Mouse (Mus musculus): ENCODE measurements around the gene Plekhb1. TPM values are rescaled to one million over a fixed set of nuclear protein-coding genes. Genes with fewer than 3 reads are reported as not detected.

Gene Plekhb1
- 0.15 and 0.37 TPM in 2 replicates for total RNA-seq (2017)

DNA sequence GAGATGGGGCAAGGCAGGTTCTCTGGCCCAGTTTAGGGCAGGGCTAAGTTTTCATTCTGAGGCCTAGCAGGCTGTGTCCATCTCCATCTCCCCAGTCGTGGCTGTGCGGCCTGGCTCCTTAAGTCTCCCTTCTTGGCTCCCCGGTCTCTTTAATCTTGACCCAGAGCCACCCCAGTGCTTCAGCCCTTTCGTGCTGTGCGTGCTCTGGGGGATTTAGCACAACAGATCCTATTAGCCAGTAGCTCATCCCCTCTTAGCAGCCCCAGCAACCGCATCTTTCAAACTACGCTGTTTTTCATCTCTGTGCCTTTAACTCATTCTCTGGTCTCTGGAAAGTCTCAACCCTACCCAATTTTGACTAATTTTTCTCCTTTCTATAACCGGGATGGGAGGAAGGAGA is at the start of gene Plekhb1:
Plekhb1 (minus strand) TSS at position 184 of the 400 bp plus-strand sequence.
- no peak for ATAC-seq (replicated peaks; ENCODE audit: low read depth, poor library complexity, severe bottlenecking)

DNA sequence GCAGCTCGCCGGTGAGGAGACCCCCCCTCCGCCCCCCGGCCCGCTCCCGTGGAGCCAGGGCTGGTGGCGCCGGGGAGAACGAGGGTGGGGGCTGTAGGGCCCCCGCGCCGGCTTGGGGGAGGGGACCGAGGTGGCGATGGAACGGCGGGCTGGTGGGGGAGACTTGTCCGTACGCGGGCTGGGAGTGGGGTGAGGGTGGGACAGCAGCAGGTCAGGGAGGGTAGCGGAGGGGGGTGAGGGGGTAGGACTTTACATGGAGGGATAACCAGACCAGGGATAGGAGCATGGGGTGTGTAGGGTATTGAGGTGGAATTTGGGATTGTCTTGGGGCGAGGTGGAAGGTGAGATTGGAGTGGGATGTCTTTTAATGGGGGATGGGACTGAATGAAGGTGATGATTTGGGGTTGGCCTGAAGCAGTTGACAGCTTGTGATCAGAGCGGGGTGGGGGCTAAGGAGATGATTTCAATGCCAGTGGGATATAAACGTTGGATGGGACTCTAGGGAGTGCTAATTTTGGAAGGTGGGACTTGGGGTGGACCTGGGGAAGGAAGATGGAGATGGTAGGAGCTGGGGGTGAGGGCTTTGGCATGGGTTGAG is 44.8 kb upstream of the Plekhb1 start:
- no peak for ATAC-seq (replicated peaks; ENCODE audit: low read depth, poor library complexity, severe bottlenecking)

DNA sequence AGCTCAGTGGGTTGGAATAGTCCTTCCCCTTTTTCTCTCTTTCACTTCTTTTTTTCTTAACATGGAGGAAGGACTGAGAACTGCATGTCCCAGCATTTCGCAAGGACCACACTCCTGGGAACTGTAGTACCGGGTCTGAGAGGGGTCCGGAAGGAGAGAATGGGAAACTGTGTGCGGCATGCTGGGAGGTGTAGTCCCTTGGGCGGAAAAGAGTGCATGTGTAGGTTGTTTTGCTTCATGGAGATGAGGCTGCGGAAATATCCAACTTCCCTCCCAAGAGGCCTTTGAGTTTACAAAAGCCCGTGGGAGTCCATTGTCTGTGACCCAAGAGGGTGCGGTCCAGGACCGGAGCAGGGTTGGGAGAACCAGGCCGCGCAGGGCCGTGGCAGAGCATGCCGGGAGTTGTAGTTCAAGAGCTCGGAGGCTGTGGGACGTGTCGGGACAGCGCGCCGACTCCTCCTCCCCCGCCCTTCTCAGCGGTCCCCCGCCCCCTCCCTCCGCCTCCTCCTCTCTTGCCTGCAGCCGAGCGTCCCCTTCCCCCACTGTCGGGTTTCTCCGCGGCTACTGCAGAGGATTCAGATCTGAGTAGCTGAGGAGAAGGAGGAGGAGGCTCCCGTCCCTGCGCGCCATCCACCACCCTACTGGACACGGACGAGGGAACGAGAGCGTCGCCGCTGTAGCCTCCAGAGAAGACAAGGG is 44.1 kb upstream of the Plekhb1 start, which contains the start of gene Fam168a:
Fam168a (plus strand) TSS at position 493 of the 699 bp plus-strand sequence.
- peak; percentile 95 for ATAC-seq (replicated peaks; ENCODE audit: low read depth, poor library complexity, severe bottlenecking)

DNA sequence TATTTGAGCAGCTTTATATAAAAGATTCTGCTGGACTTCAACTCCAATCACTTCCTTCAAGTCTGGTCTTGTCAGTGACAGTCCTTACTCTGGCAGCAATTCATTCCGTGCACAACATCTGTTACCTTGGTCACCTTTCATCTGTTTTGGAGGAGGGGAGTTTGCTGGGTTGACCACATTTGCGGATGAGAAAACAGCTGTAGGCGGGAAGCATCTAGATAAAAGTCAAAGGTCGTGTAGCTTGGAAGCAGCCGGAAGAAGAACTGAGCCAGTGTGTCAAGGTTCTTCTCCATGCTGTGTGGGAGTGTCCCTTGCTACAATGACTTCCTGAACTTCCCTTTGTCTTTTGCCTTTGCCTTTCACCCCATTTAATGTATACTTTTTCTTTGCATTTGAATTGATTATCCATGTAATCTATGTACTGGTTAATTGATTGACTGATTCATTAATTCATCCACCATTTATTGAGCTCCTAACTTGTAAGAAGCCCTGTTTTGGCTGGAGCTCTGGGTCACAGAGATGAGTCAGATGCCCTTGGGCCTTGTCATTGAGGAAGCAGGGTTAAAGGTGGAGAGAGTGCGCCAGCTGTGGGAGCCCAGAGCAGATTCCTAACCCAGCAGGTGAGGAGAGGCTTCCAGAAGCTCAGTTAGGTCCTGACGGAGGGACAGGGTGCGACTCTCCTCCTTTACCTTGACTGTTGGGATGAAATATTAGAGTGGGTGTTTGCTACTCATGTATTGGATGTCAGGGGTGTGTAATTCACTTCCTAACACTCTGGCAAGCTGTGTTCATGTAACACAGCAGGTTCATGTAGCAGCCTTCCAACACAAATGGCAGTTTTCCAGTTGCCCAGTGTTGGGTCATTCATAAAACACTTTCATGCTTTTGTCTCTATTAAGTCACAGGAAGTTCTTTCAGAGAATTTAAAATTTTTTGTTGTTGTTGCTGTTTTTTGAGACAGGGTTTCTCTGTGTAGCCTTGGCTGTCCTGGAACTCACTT is 37.9 kb upstream of the Plekhb1 start:
- ATAC-seq (replicated peaks; ENCODE audit: low read depth, poor library complexity, severe bottlenecking): no peak

DNA sequence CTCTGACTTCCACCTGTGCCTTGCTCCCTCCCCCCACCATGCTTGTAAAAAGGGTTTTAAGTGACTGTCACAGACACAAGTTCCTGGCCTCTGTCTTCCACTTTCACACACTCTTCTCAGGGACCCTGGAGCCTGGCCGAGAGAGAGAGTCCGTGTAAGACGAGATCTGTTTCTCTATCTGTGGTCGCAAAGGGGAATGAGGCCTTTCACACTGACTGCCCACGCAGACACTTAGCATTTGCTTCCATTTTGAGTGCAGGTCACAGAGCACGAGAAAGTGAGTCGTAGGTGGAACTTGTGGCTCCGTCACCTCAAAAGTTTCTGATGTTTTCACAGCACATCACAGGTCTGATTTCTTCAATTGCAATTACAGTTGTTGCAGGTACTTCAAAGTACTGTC is 31.0 kb upstream of the Plekhb1 start:
- ATAC-seq (replicated peaks; ENCODE audit: low read depth, poor library complexity, severe bottlenecking): no peak

DNA sequence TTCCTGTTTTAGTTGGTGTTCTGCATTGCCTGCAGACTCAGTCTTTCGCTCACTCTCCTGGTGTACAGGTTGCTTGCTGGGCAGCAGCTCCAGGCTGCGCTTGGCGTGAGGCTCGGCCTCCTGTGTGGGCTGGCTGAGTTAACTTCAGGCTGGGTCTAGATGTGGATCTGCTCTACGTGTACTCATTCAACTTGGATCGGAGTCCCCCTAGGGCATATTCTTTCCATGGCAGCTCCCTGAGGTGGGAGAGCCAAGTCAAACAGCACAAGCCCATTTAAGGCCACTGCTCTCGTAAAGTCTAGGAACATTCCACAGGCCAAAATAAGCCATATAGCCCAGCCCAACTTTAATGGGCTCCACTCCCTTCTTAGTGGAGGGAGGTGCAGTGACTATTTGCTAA is 26.3 kb upstream of the Plekhb1 start:
- ATAC-seq (replicated peaks; ENCODE audit: low read depth, poor library complexity, severe bottlenecking): no peak

DNA sequence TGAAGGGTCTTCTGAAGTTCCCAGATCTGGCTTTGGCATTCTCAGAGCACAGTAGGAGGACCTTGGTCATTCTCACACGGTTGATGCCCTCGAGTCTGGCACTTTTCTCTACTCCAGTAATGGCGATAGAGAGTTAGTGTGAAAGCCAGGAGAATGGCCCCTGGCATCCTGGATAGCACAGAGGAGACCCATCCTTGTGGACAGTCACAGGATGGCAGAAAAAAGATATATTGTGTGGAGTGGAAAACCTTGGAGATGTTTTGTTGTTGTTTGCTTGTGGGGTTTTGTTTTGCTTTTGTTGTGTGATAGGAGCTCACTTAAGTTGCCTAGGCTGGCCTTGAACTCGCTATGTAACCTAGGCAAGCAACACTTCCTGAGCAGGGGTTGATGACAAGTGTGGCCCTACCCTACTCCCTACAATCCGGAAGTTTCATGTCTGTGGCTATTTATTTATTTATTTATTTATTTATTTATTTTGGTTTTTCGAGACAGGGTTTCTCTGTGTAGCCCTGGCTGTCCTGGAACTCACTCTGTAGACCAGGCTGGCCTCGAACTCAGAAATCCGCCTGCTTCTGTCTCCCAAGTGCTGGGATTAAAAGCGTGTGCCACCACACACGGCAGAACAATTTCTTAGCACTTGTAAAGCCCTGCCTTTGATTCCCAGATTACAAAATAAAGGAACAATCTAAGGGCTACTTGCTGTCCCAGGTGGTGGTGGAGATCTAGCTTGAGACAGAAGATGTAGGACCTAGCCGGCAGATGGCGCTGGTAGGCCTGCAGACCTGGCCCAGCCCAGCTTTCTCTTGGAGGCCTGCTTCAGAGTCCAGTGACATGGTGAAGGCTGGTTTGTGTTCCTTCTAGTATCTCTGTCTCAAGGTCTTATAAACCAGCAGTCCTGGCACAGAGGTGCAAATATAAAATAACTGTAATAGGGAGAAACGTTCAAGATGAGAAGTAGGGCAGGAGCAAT is 23.1 kb upstream of the Plekhb1 start:
- ATAC-seq (replicated peaks; ENCODE audit: low read depth, poor library complexity, severe bottlenecking): peak; percentile 92

DNA sequence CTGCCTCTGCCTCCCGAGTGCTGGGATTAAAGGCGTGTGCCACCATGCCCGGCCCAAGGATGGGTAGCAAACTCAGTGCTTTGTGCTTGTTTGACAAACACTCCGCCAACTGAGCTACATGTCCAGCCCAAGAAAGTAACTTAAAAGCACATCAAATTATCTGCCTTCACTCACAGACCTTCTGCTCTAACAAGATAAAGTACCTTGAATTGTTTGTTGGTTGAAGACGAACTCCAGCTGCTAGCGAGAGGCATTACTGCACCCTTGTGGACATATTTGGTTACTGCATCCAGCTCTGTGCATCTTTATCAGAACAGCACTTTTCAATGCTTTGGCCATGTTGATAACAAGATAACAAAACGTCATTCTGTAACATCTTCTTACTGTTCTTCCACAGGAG is 22.3 kb upstream of the Plekhb1 start:
- ATAC-seq (replicated peaks; ENCODE audit: low read depth, poor library complexity, severe bottlenecking): peak; percentile 89

DNA sequence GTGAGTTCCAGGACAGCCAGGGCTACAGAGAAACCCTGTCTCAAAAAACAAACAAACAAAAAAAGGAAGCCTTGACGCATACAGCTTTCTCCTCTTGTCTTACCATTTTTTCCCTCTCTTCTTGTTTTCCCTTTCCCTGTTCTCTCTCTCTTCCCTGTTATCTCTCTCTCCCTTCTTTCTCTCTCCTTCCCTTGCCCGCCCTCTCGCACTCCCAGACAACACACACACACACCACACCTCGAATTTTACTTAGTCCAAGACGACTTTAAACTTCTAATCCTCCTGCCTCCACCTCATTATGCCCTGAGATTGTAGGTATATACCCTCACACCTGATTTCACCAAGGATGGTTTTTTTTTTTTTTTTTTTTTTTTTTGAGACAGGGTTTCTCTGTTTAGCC is 21.9 kb upstream of the Plekhb1 start:
- ATAC-seq (replicated peaks; ENCODE audit: low read depth, poor library complexity, severe bottlenecking): no peak

DNA sequence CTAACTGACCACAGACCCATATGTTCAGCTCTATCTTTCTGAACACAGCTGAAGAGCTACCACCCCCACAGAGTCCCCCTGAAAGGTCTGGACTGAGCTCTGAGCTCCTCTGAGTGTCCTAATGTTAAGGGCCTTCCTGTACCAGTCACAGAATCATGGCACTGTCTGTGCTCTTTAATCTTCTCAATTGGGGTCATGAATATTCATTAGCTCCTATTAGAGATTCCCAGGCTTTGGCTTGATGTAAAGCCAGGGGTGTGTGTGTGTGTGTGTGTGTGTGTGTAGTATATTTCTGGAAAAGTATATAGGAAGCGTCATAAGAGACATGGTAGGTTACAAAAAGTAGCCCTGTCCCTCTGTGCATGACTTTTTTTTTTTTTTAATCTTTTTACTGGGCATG is 21.0 kb upstream of the Plekhb1 start:
- ATAC-seq (replicated peaks; ENCODE audit: low read depth, poor library complexity, severe bottlenecking): no peak

DNA sequence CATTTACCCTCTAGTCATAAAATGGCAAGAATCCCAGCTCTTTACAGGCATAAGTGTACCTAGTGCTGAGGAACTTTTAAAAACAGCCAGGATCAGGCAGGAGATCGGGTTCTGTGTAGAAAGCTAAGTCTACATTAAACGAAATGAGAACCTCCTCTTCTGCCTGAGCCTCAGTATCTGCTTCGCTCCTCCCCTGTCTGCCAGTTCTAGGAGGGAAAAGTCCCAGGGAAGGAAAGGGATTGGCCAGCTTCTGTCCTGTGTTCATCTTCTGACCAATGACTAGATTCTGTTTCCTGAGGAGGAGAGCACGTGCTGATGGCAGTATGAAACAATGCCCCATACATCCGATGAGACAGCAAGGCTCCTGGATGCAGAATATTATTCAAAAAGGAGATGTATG is 18.9 kb upstream of the Plekhb1 start:
- ATAC-seq (replicated peaks; ENCODE audit: low read depth, poor library complexity, severe bottlenecking): no peak

DNA sequence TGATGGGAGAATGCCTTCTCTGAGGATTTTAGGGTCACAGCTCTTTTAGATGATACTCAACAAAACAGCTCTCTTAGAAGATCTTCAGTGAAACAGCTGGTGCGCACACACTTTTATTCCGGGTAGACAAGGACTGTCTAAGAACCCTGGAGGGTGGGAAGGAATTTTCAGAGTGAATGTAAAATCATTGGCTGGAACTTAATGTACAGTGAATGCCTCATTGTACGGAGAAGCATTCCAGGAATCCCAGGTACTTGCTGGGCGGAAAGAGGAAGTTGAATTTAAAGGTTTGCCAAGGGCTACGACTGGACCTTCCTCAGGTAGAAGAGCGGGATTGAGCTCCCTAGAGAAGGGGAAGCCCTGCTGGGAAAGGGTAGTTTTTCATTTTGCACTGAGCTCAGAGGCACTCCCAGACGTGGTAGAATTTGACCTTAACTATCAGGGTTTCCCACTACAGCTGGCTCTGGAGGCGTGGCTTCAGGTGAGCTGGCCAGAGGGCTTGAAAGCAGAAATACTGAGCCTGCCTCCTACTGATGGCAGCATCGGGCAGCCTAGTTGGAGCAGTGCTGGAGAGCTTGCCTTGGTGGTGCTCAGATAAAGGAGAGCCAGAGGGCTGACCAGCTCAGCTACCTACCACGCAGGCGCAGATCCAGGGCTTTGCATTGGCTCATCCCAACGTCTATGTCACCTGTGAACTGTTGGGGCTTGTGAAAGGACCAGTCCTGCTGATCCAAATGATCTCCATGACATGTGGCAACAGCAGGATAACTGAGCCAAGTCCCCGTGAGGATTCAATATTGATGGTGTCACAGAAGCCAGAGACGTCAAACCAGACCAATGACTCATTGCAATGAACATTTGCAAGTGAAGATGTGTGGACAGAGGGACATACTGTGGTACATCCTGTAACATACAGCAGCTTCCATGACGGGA is 17.0 kb upstream of the Plekhb1 start:
- no peak for ATAC-seq (replicated peaks; ENCODE audit: low read depth, poor library complexity, severe bottlenecking)

DNA sequence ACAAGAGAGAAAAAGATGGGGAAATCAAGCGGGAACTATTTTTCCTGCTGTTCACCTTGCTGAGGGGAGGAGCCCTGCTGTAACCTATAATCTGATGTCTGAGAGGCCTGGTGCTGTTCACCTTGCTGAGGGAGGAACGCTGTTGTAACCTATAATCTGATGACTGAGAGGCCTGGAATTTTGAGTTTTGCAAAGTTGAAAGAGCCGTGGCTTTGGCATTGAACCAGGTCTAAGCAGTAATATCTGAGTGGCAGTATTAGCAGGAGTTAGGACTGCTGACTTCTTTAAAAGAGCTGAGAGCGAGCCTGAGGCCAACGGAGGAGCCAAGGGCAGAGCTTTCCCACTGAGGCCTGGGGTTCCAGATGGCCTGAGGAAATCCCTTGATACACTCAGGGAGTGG is 15.8 kb upstream of the Plekhb1 start:
- ATAC-seq (replicated peaks; ENCODE audit: low read depth, poor library complexity, severe bottlenecking): no peak

DNA sequence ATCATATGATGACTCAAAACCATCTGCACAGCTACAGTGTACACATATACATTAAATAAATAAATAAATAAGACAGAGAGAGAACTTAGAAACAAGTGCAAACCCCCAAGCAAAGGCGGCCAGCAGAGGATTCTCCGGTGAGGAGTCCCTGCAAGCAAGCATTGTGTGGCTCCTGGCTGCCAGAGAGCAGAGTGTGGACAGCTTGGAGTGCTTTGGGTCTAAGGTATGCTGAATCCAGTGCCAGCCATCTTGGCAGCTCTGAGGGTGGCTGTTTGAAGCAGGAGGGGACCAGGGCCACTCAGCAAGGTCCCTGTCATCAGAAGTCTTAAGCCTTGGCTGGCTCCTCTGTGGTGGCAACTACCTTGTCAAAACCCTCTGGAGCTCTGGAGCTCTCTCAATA is 12.7 kb upstream of the Plekhb1 start:
- no peak for ATAC-seq (replicated peaks; ENCODE audit: low read depth, poor library complexity, severe bottlenecking)

DNA sequence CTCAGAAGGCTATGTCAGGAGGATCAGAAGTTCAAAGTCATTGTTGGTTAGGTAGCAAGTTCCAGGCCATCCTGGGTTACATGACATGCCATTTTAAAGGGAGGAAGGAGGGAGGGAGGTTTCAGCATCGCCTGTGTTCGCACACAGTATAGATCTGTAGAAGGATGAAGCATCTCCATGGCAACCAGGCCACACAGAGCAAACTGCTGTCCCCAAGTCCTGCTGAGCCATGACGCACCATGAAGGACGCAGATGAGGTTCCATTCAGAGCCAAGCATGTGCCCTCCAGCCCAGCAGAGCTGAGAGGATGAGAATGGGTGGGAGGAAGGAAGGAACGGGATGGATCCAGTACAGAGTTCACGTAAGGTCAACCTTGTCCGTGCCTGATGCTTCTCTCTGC is 11.2 kb upstream of the Plekhb1 start:
- ATAC-seq (replicated peaks; ENCODE audit: low read depth, poor library complexity, severe bottlenecking): no peak

DNA sequence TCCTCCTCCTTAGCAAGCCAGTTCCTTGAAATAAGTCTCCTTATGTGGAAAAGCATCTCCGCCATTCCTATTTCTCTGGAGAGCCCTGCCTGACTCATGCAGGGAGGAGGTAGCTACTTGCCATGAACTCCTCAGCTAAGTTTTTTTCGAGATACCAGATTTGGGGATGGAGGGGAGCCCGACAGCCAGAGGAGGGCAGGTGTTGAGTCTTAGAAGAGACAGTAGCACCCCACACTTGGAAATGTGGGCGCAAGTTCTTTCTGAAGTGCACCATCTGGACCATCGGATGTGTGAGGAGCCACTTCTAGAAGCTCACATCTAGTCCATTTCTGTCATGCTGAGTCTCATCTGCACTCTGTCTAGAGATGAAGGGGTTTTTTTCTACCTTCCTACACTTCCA is 8.4 kb upstream of the Plekhb1 start:
- no peak for ATAC-seq (replicated peaks; ENCODE audit: low read depth, poor library complexity, severe bottlenecking)

DNA sequence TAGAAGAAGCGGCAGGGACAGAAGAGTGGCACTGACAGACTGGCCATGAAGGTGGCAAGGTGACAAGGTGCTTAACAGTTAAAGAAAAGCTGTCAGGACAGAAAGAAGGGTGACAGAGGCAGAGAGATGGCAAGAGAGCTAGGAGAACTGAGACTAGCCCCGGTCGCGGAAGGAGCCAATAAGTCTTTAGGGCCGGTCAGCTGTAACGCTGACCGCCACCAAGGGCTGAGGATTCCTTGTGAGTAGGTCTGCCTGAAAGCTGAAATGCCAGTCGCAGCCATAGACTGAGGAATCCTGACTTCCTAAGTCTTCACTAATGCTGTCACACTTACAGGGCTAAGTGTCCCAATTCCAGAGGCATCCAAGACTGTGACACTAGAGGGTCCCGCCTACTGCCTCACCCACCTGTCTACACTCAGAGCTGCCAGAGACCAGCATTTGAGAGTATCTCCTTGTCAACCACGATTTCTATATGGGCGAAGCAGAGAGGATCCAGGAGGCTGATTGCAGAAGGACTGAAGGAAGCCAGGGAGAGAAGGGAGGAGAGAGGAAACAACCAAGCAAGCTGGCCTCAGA is 1.6 kb upstream of the Plekhb1 start:
- ATAC-seq (replicated peaks; ENCODE audit: low read depth, poor library complexity, severe bottlenecking): no peak

DNA sequence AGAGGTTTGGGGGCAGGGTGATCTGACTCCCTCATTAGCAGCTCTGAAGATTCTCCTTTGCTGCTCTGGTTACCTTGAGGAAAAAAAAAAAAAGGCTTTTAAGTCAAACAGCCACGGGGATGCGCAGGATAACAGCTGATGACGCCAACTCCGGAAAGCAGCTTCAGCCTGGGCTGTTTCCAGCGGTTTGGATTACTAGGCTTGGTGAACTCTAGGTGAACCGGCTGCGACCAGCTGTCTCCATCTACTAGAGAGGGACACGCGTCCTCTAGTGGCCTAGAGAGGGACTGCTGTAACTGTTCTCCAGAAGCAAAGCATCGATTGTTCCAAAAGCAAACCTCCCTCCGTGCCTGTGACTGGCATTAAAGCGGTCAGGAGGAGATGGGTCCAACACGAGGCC is 976 bp upstream of the Plekhb1 start:
- ATAC-seq (replicated peaks; ENCODE audit: low read depth, poor library complexity, severe bottlenecking): peak; percentile 96
